Mouse (Mus musculus): ENCODE measurements around the gene Gm28048. TPM values are rescaled to one million over a fixed set of nuclear protein-coding genes. Genes with fewer than 3 reads are reported as not detected.

Gene Gm28048
- total and polyA plus RNA-seq, 2 experiments from 2014 or later: 6.8 TPM; not detected in 1

DNA sequence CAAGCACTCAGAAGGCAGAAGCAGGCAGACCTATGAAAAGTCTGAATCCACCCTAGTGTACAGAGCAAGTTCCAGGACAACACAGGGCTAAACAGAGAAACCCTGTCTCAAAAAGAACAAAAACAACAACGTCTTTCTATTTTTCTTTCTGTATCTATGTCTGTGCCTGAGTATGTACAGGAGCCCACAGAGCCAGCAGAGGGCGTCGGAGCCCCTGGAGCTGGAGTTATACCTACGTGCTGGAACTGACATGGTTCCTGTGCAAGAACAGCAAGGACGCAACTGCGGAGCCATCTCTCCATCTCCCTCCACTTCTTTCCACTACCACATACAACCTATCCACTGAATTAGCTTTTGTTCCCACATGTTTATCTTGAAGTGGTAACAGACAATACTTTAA lies 31.8 kb downstream of the Gm28048 start:
- H3K27me3 ChIP-seq (ENCODE audit: control insufficient read depth, insufficient read depth, low read length): no peaks in the 10 kb centered on the region
- H3K4me2 ChIP-seq (ENCODE audit: low read depth, low read length): no peak overlapping the region
- no peak overlapping the region for H3K9ac ChIP-seq (replicated peaks; ENCODE audit: low read depth, low read length)
- TF ChIP-seq EP300 (IDR thresholded peaks at IDR 0.05; ENCODE audit: low read depth) (no peak), CTCF (IDR thresholded peaks at IDR 0.05; ENCODE audit: low read depth) (no peak)
- no peaks in the 10 kb centered on the region for H3K36me3 ChIP-seq (replicated peaks; ENCODE audit: control insufficient read depth, insufficient read depth, low read length)
- DNase-seq (ENCODE audit: low spot score) (no peak), ATAC-seq (ENCODE audit: insufficient read depth, low read depth) (no peak)
- no peak overlapping the region for H3K27ac ChIP-seq (ENCODE audit: low read depth)
- 88% methylated on average over 6 of the region's 6 CpGs for WGBS
- H3K9me3 ChIP-seq (replicated peaks; ENCODE audit: control insufficient read depth, low read length): no peaks in the 10 kb centered on the region
- no peaks in the 10 kb centered on the region for H3K4me1 ChIP-seq (ENCODE audit: control insufficient read depth, insufficient read depth)
- H3K4me3 ChIP-seq (ENCODE audit: low read depth, low read length): no peak overlapping the region

DNA sequence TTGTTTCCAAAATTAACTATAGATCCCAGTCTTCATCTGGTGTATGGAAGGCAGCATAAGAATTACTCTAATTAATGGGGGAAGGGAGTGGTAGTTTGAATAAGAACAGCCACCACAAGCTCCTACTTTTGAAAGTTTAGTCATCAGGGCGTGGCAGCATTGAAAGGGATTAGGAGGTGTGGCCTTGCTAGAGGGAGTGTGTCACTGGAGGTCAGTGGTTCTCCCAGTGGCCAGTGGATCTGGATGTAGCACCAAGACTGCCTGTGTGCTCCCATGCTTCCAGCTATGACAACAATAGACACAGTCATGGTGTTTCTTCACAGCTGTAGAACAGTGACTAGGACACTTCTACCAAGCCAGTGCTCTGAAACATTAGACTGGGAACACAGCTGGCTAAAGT lies 32.8 kb downstream of the Gm28048 start:
- H3K27me3 ChIP-seq (ENCODE audit: control insufficient read depth, insufficient read depth, low read length): no peaks in the 10 kb centered on the region

DNA sequence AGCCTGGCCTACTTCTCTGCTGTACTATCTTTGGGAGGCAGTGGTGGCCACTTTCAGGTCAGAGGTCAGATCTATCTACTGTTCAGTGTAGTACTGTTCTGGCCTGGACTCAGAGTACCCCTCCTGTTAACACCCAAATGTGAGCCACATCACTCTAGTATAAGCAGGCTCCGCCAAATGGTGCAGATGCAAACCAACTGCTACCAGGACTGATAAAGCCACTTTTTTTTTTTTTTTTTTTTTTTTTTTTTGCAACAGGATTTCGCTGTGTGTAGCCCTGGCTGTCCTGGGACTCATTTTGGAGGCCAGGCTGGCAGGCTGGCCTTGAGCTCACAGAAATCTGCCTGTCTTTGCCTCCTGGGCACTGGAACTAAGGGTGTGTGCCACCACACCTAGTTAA lies 42.9 kb downstream of the Gm28048 start:
- ATAC-seq (ENCODE audit: insufficient read depth, low read depth) (no peak), DNase-seq (ENCODE audit: low spot score) (no peak)
- Histone ChIP-seq H3K4me3 (ENCODE audit: low read depth, low read length) (no peak overlapping the region), H3K4me2 (ENCODE audit: low read depth, low read length) (no peak overlapping the region), H3K9me3 (replicated peaks; ENCODE audit: control insufficient read depth, low read length) (no peaks in the 10 kb centered on the region), H3K27me3 (ENCODE audit: control insufficient read depth, insufficient read depth, low read length) (no peaks in the 10 kb centered on the region), H3K27ac (ENCODE audit: low read depth) (no peak overlapping the region), H3K9ac (replicated peaks; ENCODE audit: low read depth, low read length) (no peak overlapping the region), H3K4me1 (ENCODE audit: control insufficient read depth, insufficient read depth) (0 out of 2 replicates have a peak, but pooled peaks cover 4% of the 10 kb centered on the region), H3K36me3 (replicated peaks; ENCODE audit: control insufficient read depth, insufficient read depth, low read length) (no peaks in the 10 kb centered on the region)
- TF ChIP-seq CTCF (IDR thresholded peaks at IDR 0.05; ENCODE audit: low read depth): no peak
- WGBS: 65% methylated on average over 2 of the region's 2 CpGs

More for the DNA sequence above, 32.8 kb downstream of the Gm28048 start:
- H3K27ac ChIP-seq (ENCODE audit: low read depth): no peak overlapping the region
- TF ChIP-seq EP300 (IDR thresholded peaks at IDR 0.05; ENCODE audit: low read depth): no peak
- TF ChIP-seq CTCF (IDR thresholded peaks at IDR 0.05; ENCODE audit: low read depth): no peak
- H3K4me1 ChIP-seq (ENCODE audit: control insufficient read depth, insufficient read depth): no peaks in the 10 kb centered on the region
- no peak for DNase-seq (ENCODE audit: low spot score)
- no peaks in the 10 kb centered on the region for H3K36me3 ChIP-seq (replicated peaks; ENCODE audit: control insufficient read depth, insufficient read depth, low read length)
- no peaks in the 10 kb centered on the region for H3K9me3 ChIP-seq (replicated peaks; ENCODE audit: control insufficient read depth, low read length)
- no peak for ATAC-seq (ENCODE audit: insufficient read depth, low read depth)
- H3K4me3 ChIP-seq (ENCODE audit: low read depth, low read length): no peak overlapping the region
- no peak overlapping the region for H3K4me2 ChIP-seq (ENCODE audit: low read depth, low read length)
- WGBS: 97% methylated on average over 1 of the region's 1 CpGs
- H3K9ac ChIP-seq (replicated peaks; ENCODE audit: low read depth, low read length): no peak overlapping the region

DNA sequence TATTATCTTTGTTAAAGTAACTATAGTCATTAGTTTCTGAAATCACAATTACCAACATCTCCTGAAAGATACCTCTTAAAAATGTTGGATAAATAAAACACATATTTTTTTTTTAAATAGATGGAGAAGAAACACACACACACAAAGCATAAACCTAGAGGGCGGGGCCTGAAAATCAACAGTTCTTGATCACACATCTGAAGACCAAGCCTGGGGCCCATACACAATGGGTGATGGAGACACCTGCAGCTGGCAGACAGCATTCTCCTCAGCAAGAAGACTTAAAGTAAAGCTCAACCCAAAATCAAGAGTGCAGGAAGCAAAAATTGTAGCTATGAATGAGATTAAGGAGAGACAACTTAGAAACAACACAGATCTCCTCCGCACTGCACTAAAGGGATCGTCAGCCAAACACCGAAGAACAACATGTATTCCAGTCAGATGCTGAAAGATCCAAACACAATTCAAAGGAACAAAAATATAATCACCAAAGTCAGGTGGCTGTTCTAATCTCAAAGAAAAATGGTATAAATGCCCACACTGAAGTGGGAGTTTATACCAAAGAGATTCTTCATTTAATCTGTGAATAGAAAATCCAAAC lies 44.1 kb downstream of the Gm28048 start:
- Histone ChIP-seq H3K36me3 (replicated peaks; ENCODE audit: control insufficient read depth, insufficient read depth, low read length) (no peaks in the 10 kb centered on the region), H3K27me3 (ENCODE audit: control insufficient read depth, insufficient read depth, low read length) (no peaks in the 10 kb centered on the region), H3K4me3 (ENCODE audit: low read depth, low read length) (no peak overlapping the region), H3K4me1 (ENCODE audit: control insufficient read depth, insufficient read depth) (0 out of 2 replicates have a peak, but pooled peaks cover 4% of the 10 kb centered on the region), H3K9me3 (replicated peaks; ENCODE audit: control insufficient read depth, low read length) (no peaks in the 10 kb centered on the region), H3K27ac (ENCODE audit: low read depth) (no peak overlapping the region), H3K4me2 (ENCODE audit: low read depth, low read length) (no peak overlapping the region), H3K9ac (replicated peaks; ENCODE audit: low read depth, low read length) (no peak overlapping the region)
- WGBS: 85% methylated on average over 4 of the region's 4 CpGs
- no peak for DNase-seq (ENCODE audit: low spot score)
- no peak for ATAC-seq (ENCODE audit: insufficient read depth, low read depth)
- TF ChIP-seq CTCF (IDR thresholded peaks at IDR 0.05; ENCODE audit: low read depth) (no peak), EP300 (IDR thresholded peaks at IDR 0.05; ENCODE audit: low read depth) (no peak)

DNA sequence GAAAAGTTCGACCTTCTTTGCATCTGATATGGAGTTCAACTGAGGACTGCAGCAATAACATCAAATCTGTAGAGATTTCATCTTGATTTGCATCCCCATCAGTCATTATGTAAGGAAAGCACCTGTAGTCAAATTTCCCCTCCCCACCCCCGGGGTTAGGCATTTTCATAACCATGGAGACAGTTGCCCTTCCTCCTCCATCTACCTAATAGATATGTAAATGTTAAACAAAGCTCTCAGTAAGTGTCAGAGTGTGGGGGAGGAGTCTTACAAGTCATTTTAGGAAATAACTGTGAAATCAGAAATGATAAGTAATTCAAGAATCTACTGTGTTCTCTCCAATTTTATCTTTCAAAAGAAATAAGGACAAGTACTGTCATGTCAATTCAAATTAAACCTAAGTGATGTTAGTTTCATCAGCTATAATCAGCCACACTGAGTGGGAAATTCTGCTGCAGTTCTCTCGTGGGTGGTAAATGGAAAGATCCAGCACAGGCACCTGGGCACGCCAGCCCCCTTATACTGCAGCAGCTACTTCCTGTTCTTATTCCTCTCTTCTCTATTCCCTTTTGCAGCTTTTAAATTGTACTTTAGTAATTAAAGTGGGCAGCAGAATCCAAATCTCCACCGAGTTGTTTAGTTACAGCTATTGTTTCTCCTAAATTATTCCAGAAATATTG lies 45.3 kb downstream of the Gm28048 start:
- H3K4me3 ChIP-seq (ENCODE audit: low read depth, low read length): no peak overlapping the region
- no peak for TF ChIP-seq EP300 (IDR thresholded peaks at IDR 0.05; ENCODE audit: low read depth)
- no peak for TF ChIP-seq CTCF (IDR thresholded peaks at IDR 0.05; ENCODE audit: low read depth)
- 68% methylated on average over 5 of the region's 5 CpGs for WGBS
- ATAC-seq (ENCODE audit: insufficient read depth, low read depth): no peak
- no peaks in the 10 kb centered on the region for H3K36me3 ChIP-seq (replicated peaks; ENCODE audit: control insufficient read depth, insufficient read depth, low read length)
- H3K9ac ChIP-seq (replicated peaks; ENCODE audit: low read depth, low read length): no peak overlapping the region
- H3K4me2 ChIP-seq (ENCODE audit: low read depth, low read length): no peak overlapping the region
- DNase-seq (ENCODE audit: low spot score): no peak
- 0 out of 2 replicates have a peak, but pooled peaks cover 4% of the 10 kb centered on the region for H3K4me1 ChIP-seq (ENCODE audit: control insufficient read depth, insufficient read depth)
- H3K27me3 ChIP-seq (ENCODE audit: control insufficient read depth, insufficient read depth, low read length): no peaks in the 10 kb centered on the region
- H3K9me3 ChIP-seq (replicated peaks; ENCODE audit: control insufficient read depth, low read length): no peaks in the 10 kb centered on the region
- no peak overlapping the region for H3K27ac ChIP-seq (ENCODE audit: low read depth)
